Mouse (Mus musculus) hindlimb bud, embryonic 11.5 days (tissue): ENCODE results near the gene Chd1l.

Experiments
- DNase-seq: peaks from one replicate; pipeline ENCODE4 v3.0.0-alpha.2; 2012; ENCODE audit warnings: low read depth, low spot score; ENCODE audit errors: extremely low spot score

Chd1l gene

GRCm38 (mm10) chr3:97609845-97610410 is at the start of gene Chd1l:
Chd1l (minus strand) TSS chr3:97610203.
- peak; percentile 62 for DNase-seq

- DNase-seq: no peak
Observed at GRCm38 (mm10) chr3:97659746-97660145, 49.7 kb upstream of the Chd1l start.

GRCm38 (mm10) chr3:97658426-97659193 is 48.6 kb upstream of the Chd1l start:
- DNase-seq: no peak

DNA sequence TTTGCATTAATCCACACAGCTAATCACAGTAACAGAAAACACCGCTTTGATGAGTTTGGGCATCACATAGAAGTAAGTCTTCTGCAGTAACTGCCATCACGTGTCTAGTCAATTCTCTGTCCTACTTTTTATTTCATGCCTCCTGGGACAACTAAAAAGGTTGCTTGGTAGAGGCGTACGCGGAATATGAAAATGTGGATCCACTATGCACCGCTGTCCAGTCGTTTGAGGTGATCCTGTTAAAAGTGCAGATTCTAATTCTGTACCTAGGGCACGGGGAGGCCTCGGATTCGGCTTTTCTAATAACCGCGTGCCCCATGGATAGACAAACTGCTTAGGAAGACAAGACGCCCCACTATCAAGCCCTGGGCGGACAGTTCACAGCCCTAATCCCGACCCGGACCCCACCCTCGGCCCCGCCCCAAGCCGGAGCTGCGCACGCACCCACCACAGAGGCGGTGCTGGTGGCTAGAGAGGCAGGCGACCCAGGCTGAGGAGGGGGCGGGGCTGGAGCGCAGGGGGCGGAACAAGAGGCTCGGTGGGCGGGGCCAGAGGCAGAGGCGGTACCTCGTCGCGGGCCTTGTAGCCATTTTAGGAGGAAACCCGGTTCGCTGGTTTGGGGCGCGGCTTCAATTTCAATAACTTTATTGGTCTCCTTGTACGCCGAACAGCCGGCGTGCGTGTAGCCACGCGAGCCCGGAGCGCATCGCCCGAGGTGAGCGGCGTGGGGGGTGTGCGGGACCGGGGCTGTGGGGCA is 47.8 kb upstream of the Chd1l start, which contains the start of gene Prkab2:
Prkab2 (plus strand) TSS at position 539 of the 757 bp plus-strand sequence.
- peak; percentile 78 for DNase-seq

DNA sequence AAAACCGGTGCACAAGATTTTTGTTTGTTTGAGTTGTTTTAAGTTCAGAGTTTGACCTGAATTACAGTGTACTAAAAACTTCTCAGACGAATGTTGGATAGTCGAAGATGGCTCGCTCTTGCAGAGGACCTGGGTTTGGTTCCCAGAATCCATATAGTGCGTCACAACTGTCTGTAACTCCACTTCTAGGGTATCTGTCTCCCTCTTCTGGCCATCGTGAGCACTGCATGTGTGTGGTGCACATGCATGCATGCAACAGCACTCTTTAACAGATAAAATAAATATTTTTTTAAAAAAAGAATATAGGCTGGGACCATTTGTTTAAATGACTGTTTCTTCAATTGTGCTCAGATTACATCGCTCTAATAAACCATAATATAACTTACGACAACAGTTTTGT is 44.9 kb upstream of the Chd1l start:
- no peak for DNase-seq

DNA sequence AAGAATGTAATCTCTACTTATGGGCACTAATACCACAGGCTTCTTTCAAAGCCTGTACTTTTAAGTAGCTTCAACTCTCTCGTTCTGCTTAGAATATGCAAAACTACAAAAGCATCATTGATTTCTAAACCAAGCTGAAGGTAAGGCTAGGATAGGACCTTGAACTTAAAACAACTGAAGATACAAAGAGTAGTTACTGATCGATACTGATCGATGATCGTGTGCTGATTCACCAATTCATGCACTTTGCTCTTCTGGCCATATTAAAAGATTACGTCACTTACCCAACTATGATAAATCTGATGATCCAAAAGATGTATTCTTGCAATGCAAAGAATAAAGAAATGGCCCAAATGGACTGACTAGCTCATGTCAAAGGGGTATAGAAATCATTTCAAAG is 43.8 kb upstream of the Chd1l start:
- no peak for DNase-seq

DNA sequence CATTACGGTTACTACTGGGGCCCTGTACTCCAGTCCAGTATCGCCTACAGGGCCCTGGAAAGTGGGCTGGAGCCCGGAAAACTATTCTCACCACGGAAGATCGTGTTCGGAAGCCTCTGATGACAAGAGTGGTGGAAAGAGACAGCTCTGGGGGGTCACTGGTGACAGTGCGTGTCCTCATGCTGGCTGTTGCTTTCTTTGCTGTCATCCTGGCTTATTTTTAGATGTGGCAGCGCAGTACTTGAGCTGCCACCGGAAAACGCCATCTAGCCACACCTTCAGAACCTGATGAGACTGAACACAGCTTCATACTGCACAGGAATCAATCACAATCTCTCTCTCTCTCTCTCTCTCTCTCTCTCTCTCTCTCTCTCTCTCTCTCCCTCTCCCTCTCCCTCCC is 41.6 kb upstream of the Chd1l start:
- no peak for DNase-seq

- DNase-seq: no peak
Observed at GRCm38 (mm10) chr3:97649469-97649868, 39.5 kb upstream of the Chd1l start.

- DNase-seq: no peak
Observed at GRCm38 (mm10) chr3:97649022-97649421, 39.0 kb upstream of the Chd1l start.

- DNase-seq: no peak
Observed at GRCm38 (mm10) chr3:97648518-97648917, 38.5 kb upstream of the Chd1l start.

- no peak for DNase-seq
Observed at GRCm38 (mm10) chr3:97642001-97642400, 32.0 kb upstream of the Chd1l start.

DNA sequence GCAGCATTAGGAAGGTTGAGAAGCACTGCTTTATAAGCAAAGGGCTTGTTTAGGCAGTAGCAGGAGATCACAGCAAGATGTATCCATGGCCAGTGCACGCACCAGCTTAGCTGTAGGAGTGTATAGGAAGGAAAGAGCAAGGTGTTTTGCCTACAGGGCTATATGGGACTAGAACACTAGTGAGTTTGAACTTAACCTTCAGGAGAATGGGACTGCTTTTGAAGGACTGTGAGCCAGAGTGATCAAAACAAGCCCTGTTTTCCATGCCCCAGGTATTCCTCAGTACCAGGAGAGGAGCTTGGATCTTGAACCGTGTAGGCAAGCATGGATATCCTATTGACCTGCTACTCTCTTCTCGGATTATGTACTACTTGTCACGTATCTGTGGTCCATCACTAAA is 31.4 kb upstream of the Chd1l start:
- DNase-seq: no peak

DNA sequence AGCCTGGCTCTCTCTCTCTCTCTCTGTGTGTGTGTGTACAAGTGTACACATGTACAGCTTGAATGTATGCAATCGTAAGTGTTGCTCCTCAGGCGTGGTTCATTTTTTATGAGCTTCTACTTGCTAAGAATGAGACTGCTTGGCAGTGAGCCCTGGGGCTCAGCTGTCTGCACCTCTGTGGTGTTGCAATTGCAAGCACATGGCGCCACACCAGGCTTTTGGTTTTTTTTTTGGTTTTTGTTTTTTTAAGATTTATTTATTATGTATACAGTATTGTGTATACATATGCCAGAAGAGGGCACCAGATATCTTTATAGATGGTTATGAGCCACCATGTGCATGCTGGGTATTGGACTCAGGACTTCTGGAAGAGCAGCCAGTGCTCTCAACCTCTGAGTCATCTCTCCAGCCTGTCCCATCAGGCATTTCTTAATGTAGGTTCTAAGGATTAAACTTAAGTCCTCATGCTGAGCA is 24.3 kb upstream of the Chd1l start:
- DNase-seq: no peak

GRCm38 (mm10) chr3:97633456-97633855 is 23.5 kb upstream of the Chd1l start:
- no peak for DNase-seq

GRCm38 (mm10) chr3:97631258-97631860 is 21.4 kb upstream of the Chd1l start:
- no peak for DNase-seq

GRCm38 (mm10) chr3:97630746-97631145 is 20.7 kb upstream of the Chd1l start:
- DNase-seq: no peak

- DNase-seq: no peak
Observed at GRCm38 (mm10) chr3:97629941-97630340, 19.9 kb upstream of the Chd1l start.

- no peak for DNase-seq
Observed at GRCm38 (mm10) chr3:97628391-97629001, 18.5 kb upstream of the Chd1l start, which contains the start of gene Fmo5. Fmo5 (plus strand) TSS chr3:97628804.

DNA sequence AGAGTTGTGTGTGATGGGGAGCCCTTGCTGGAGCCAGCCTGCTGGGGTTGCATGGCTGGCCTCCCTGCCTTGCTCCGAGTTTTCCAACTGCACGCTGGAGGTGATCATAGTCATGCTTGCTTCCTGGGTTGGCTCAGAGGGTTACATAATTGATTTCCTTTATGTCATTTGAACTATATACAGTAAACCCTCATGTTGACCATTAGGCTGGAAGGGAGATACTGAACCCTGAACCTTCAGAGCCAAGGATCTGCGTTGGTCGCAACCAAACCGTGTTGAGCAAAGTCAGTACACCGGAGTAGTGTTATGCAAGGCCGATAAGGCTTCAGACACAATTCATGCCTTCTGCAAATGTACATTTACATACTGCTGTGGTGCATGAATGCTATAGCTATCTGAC is 17.9 kb upstream of the Chd1l start:
- DNase-seq: no peak

DNA sequence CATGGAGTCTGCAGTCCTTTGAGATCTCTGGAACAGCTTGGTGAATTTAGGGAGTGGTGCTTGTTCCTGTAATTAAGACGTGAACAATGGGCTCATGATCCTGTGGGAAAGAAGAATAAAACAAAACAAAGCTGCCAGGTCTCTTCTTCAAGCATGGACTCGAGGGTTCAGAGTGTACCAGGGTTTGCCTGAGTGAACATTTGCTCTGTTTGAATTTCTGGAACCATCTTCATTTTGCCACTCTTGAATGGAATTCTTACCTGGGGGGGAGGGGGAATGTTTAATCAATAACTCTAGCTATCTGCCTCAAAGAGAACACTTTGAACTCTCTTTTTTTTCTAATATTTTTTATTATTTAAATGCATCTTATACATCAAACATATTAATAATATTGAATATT is 14.6 kb upstream of the Chd1l start:
- DNase-seq: no peak

- no peak for DNase-seq
Observed at GRCm38 (mm10) chr3:97620657-97621056, 10.7 kb upstream of the Chd1l start.
